Mouse (Mus musculus) embryo, embryonic 11 days (tissue): Measurements from ENCODE around the gene Haspin.

Experiments
- DNase-seq: peaks from one replicate; pipeline ENCODE4 v3.0.0-alpha.2; 2015

Haspin gene

GRCm38 (mm10) chr11:73137591-73138501 lies at the start of gene Haspin:
Gene Haspin (minus strand): TSS chr11:73138294.
- DNase-seq = peak; percentile 97

- DNase-seq = no peak
Observed at GRCm38 (mm10) chr11:73187231-73187630, 49.1 kb upstream of the Haspin start.

- no peak for DNase-seq
Observed at GRCm38 (mm10) chr11:73185872-73186615, 48.0 kb upstream of the Haspin start.

- no peak for DNase-seq
Observed at GRCm38 (mm10) chr11:73177895-73178294, 39.8 kb upstream of the Haspin start.

GRCm38 (mm10) chr11:73177509-73177875 lies 39.4 kb upstream of the Haspin start:
- peak; percentile 87 for DNase-seq

GRCm38 (mm10) chr11:73176608-73177508 lies 38.8 kb upstream of the Haspin start, which contains the start of the genes Emc6 and Tax1bp3:
Gene Emc6 (minus strand): TSS chr11:73177037.
Gene Tax1bp3 (plus strand): TSS chr11:73177083.
- peak; percentile 99 for DNase-seq

GRCm38 (mm10) chr11:73176186-73176585 lies 38.1 kb upstream of the Haspin start:
- no peak for DNase-seq

- DNase-seq = no peak
Observed at GRCm38 (mm10) chr11:73175612-73176011, 37.5 kb upstream of the Haspin start.

- DNase-seq = no peak
Observed at GRCm38 (mm10) chr11:73172186-73172585, 34.1 kb upstream of the Haspin start.

- DNase-seq = peak; percentile 64
Observed at GRCm38 (mm10) chr11:73169231-73169630, 31.1 kb upstream of the Haspin start.

- DNase-seq = no peak
Observed at GRCm38 (mm10) chr11:73168576-73168975, 30.5 kb upstream of the Haspin start.

- no peak for DNase-seq
Observed at GRCm38 (mm10) chr11:73168071-73168470, 30.0 kb upstream of the Haspin start.

- no peak for DNase-seq
Observed at GRCm38 (mm10) chr11:73162284-73162683, 24.2 kb upstream of the Haspin start.

GRCm38 (mm10) chr11:73161616-73162015 lies 23.5 kb upstream of the Haspin start:
- no peak for DNase-seq

GRCm38 (mm10) chr11:73160811-73161200 lies 22.7 kb upstream of the Haspin start:
- peak; percentile 8 for DNase-seq

- peak; percentile 78 for DNase-seq
Observed at GRCm38 (mm10) chr11:73159957-73160810, 22.1 kb upstream of the Haspin start, which contains the start of gene P2rx5. Gene P2rx5 (plus strand): TSS chr11:73160421.

GRCm38 (mm10) chr11:73155071-73155470 lies 17.0 kb upstream of the Haspin start:
- no peak for DNase-seq

GRCm38 (mm10) chr11:73148209-73148608 lies 10.1 kb upstream of the Haspin start:
- no peak for DNase-seq

- DNase-seq = no peak
Observed at GRCm38 (mm10) chr11:73146975-73147365, 8.9 kb upstream of the Haspin start.

GRCm38 (mm10) chr11:73146026-73146974 lies 8.2 kb upstream of the Haspin start:
- DNase-seq = peak; percentile 12
